Mouse (Mus musculus) midbrain, embryonic 11.5 days (tissue): ENCODE data around the gene Kif5a. TPM values are rescaled to one million over a fixed set of nuclear protein-coding genes. Genes with fewer than 3 reads are reported as not detected.
A peak's percentile ranks its signal among the peaks of the same experiment; 100 is the strongest.

ENCODE experiments used
- ATAC-seq: fragments of 200-750 bp; cut with Nextera tagmentation; 2 replicates; pipeline ENCODE4 v1.8.0; 2017; ENCODE audit warnings: moderate TSS enrichment, moderate library complexity; ENCODE audit not compliant: low FRiP score
- DNase-seq: peaks from one replicate; pipeline ENCODE4 v3.0.0; 2015; ENCODE audit warnings: low spot score; ENCODE audit errors: missing footprints
- H3K27ac ChIP-seq: fragments of 300-500 bp; sonication (generic); 2 replicates; pipeline ENCODE4 v1.5.1; 2014; ENCODE audit warnings: low read depth, low read length
- H3K27me3 ChIP-seq: fragments of 300-500 bp; sonication (generic); 2 replicates; pipeline ENCODE4 v1.6.1; 2014; ENCODE audit warnings: mild to moderate bottlenecking, low read length, moderate library complexity, mixed read lengths; ENCODE audit not compliant: control insufficient read depth, insufficient read depth
- H3K36me3 ChIP-seq: fragments of 300-500 bp; sonication (generic); 2 replicates; pipeline ENCODE4 v1.6.1; 2014; ENCODE audit warnings: mild to moderate bottlenecking, low read length, moderate library complexity, mixed read lengths; ENCODE audit not compliant: control insufficient read depth, insufficient read depth
- H3K4me1 ChIP-seq: fragments of 300-500 bp; sonication (generic); 2 replicates; pipeline ENCODE4 v1.6.1; 2014; ENCODE audit warnings: low read length; ENCODE audit not compliant: control insufficient read depth, insufficient read depth
- H3K4me2 ChIP-seq: fragments of 300-500 bp; sonication (generic); 2 replicates; pipeline ENCODE4 v1.6.1; 2014; ENCODE audit warnings: mild to moderate bottlenecking, moderate library complexity
- H3K4me3 ChIP-seq: fragments of 300-500 bp; sonication (generic); 2 replicates; pipeline ENCODE4 v1.5.1; 2014; ENCODE audit warnings: low read depth, low read length
- H3K9ac ChIP-seq: fragments of 300-500 bp; sonication (generic); 2 replicates; pipeline ENCODE4 v1.6.1; 2014; ENCODE audit warnings: low read length
- H3K9me3 ChIP-seq: fragments of 300-500 bp; sonication (generic); 2 replicates; pipeline ENCODE4 v1.6.1; 2016; ENCODE audit warnings: low read length; ENCODE audit not compliant: control insufficient read depth
- WGBS: fragments of 180-500 bp; shearing (Covaris S2); extraction: QIAGEN DNeasy Blood & Tissue Kit; methylation state at CpG from one replicate; pipeline ENCODE4 v1.1.7; 2014; 5-methylcytosine and 5-hydroxymethylcytosine counted together
- polyA plus RNA-seq: library from polyadenylated mRNA; unstranded; fragments of >200 nt; fragmentation: Nextera tagmentation; extraction: Ambion mirVana; gene quantifications from 2 replicates; pipeline ENCODE4 v1.2.1, GENCODE M21; 2014

Gene Kif5a
- polyA plus RNA-seq, 1 experiment from 2014 or later, result 26.3 TPM

DNA sequence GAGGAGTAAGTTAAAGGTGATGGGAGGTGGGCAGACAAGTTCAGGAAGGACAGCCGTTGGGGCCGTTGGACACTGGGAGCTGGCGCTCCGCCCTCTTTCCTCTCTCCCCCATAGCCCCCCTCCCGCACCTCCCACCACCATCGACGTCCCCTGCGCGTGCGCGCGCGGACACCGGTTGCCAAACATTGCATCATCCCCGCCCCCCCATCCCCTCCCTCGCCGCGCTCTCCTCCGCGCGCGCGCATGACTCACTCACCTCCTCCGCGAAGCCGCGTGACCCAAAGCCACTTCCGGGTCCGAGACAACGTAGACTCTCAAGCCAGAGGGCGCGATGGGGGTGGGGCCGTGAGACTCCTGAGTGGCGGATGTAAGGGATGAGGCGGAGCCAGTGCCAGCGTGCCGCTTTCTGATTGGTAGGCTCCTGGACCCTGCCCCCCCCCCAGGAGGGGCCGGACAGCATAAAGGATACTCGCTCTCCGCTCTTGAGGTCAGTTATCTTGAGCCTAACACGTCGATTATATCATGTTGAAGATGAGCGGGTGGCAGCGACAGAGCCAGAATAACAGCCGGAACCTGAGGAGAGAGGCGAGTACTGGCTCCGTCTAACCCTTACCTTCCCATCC is 27.3 kb upstream of the Kif5a start:
- Histone ChIP-seq H3K4me3 (peak overlapping the region; percentile 64), H3K9me3 (no peaks in the 10 kb centered on the region), H3K9ac (peak overlapping the region; percentile 85), H3K4me2 (peak overlapping the region; percentile 93), H3K4me1 (peaks cover 43% of the 10 kb centered on the region), H3K27me3 (no peaks in the 10 kb centered on the region), H3K27ac (peak overlapping the region; percentile 97), H3K36me3 (peaks cover 13% of the 10 kb centered on the region)
- WGBS, result under 1% methylated on average over 37 of the region's 47 CpGs
- ATAC-seq (peak; percentile 93), DNase-seq (peak; percentile 99)

DNA sequence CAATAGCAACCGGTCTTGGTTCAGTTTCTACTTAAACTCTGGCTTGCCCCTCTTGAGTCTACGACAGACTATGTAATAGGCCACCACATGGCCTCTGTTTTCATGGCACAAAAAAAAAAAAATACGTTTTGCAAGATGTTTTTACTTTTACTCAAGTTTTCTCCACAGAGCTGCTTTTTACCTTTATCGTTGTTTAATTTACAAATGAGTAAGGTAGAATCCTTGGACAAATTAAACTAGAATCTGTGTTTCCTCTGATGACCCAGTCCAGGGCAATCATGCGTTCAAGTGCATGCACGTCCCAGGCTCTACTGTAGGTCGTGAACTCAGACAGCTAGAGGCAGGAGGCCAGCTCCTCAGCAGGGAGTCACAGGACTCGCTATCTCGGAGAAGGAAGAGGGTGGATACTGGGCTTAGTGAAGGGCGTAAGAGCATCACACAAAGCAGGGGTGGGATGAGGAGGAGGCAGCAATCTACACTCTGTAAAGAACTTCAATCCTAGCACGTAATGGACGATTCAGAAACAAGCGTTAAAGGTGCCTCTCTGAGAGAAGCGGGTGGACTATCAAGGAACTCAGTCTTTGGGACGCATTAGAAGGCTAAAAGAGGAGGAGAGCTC is 26.5 kb upstream of the Kif5a start:
- Histone ChIP-seq H3K36me3 (peaks cover 9% of the 10 kb centered on the region; the same call in 1 of the 2 replicates), H3K4me3 (peak overlapping the region; percentile 64), H3K9me3 (no peaks in the 10 kb centered on the region), H3K9ac (peak overlapping the region; percentile 85), H3K4me1 (peaks cover 45% of the 10 kb centered on the region), H3K27me3 (no peaks in the 10 kb centered on the region), H3K27ac (peak overlapping the region; percentile 97), H3K4me2 (peak overlapping the region; percentile 93)
- WGBS, result 2% methylated on average over 15 of the region's 15 CpGs
- 0 out of 2 replicates have a peak, but pooled peaks have one; percentile 1 for ATAC-seq
- DNase-seq, result no peak

DNA sequence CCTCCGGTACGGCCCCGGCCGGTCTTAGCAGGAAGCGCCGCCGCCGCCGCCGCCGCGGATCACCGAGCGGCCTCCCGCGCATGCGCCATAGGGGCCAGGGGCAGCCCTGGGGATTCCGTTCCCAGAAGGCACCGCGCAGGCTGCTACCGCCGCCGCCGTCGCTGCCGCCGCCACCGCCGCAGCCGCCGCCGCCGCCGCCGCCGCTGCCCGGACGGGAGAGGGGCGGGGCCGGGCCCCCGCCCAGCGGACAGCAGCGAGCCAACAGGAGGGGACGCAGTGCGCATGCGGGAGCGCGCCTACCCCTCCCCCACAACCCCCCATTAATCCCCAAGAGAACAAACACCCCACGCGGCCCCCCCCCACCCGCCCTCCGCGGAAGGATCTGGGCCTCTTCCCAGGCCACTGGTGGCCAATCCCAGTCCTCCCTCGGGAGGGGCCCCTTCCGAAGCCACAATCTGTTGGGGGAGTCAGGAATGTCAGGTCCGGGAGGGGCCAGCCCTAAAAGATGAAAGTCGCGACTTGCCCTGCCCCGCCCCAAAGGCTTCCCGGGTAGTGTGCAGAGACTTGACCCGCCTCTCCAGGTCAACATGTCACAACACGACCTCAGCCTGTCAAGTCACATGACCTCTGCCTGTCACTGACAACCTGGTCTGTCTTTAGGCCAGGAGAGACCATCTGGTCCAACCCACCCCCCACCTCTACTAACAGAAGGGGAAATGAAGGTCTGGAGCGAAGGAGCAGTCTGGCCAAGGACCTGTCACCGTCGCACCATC is 25.8 kb upstream of the Kif5a start, which contains the start of gene Mbd6:
Gene Mbd6 (minus strand): TSS at position 219 of the 773 bp plus-strand sequence.
- peak; percentile 31 for ATAC-seq
- no peaks in the 10 kb centered on the region for H3K9me3 ChIP-seq
- H3K27me3 ChIP-seq, result no peaks in the 10 kb centered on the region
- peak within 1 kb of the TSS; percentile 64 for H3K4me3 ChIP-seq
- 0% methylated on average over 49 of the region's 65 CpGs for WGBS
- DNase-seq, result peak; percentile 99
- H3K36me3 ChIP-seq, result peaks cover 11% of the 10 kb centered on the region; the same call in 1 of the 2 replicates
- H3K4me1 ChIP-seq, result peaks cover 45% of the 10 kb centered on the region
- H3K27ac ChIP-seq, result peak within 1 kb of the TSS; percentile 97
- peak within 1 kb of the TSS; percentile 93 for H3K4me2 ChIP-seq
- H3K9ac ChIP-seq, result peak within 1 kb of the TSS; percentile 85

DNA sequence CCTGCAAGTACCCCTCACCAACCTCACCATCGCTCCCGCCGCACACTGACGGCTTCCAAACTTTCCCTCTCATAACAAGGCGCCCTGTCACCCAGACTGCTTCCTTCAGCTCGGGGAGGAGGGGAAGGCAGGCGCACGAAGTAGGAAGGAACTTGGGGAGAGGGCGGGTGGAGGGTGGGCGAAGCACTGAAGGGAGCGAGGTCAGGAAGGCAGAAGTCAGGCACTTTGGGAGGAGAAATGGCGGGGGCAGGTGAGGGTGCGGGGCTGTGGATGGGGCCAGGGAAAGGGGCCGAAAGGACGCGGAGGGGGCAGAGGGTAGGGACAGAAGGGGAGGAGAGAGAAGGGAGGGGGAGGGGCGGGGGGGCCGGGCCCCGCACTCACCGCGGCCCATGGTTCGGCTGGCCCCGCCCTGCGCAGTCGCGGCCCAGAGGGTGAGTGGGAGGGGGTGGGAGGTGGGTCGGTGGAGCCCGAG is 25.2 kb upstream of the Kif5a start:
- H3K27ac ChIP-seq, result peak overlapping the region; percentile 97
- 1% methylated on average over 17 of the region's 28 CpGs for WGBS
- no peak for DNase-seq
- peak overlapping the region; percentile 64 for H3K4me3 ChIP-seq
- peak overlapping the region; percentile 85 for H3K9ac ChIP-seq
- ATAC-seq, result peak; percentile 18; the same call in 1 of the 2 replicates
- no peaks in the 10 kb centered on the region for H3K9me3 ChIP-seq
- H3K4me2 ChIP-seq, result peak overlapping the region; percentile 93
- peaks cover 15% of the 10 kb centered on the region for H3K36me3 ChIP-seq
- no peaks in the 10 kb centered on the region for H3K27me3 ChIP-seq
- peaks cover 45% of the 10 kb centered on the region for H3K4me1 ChIP-seq

- peaks cover 45% of the 10 kb centered on the region for H3K4me1 ChIP-seq
These were observed 24.8 kb upstream of the Kif5a start for GRCm38 (mm10) chr10:127287936-127288293.

GRCm38 (mm10) chr10:127287271-127287935 is 24.3 kb upstream of the Kif5a start:
- ATAC-seq (no peak), DNase-seq (no peak)
- 76% methylated on average over 15 of the region's 15 CpGs for WGBS
- peaks cover 43% of the 10 kb centered on the region for H3K4me1 ChIP-seq
- peak overlapping the region; percentile 93 for H3K4me2 ChIP-seq
- peak overlapping the region; percentile 85 for H3K9ac ChIP-seq
- H3K9me3 ChIP-seq, result no peaks in the 10 kb centered on the region
- no peaks in the 10 kb centered on the region for H3K27me3 ChIP-seq
- peak overlapping the region; percentile 64 for H3K4me3 ChIP-seq
- peaks cover 23% of the 10 kb centered on the region for H3K36me3 ChIP-seq
- peak overlapping the region; percentile 97; the same call in 1 of the 2 replicates for H3K27ac ChIP-seq

More at GRCm38 (mm10) chr10:127287936-127288293, 24.8 kb upstream of the Kif5a start:
- DNase-seq, result no peak
- 2% methylated on average over 3 of the region's 3 CpGs for WGBS
- Histone ChIP-seq H3K36me3 (peaks cover 18% of the 10 kb centered on the region), H3K4me2 (peak overlapping the region; percentile 93), H3K9ac (peak overlapping the region; percentile 85), H3K4me3 (peak overlapping the region; percentile 64), H3K9me3 (no peaks in the 10 kb centered on the region), H3K27me3 (no peaks in the 10 kb centered on the region), H3K27ac (peak overlapping the region; percentile 97)
- ATAC-seq, result no peak

- no peaks in the 10 kb centered on the region for H3K9me3 ChIP-seq
- ATAC-seq, result no peak
- H3K4me3 ChIP-seq, result peak overlapping the region; percentile 64; the same call in 1 of the 2 replicates
- H3K4me2 ChIP-seq, result peak overlapping the region; percentile 93
- H3K9ac ChIP-seq, result peak overlapping the region; percentile 85; the same call in 1 of the 2 replicates
- DNase-seq, result no peak
- H3K36me3 ChIP-seq, result peaks cover 27% of the 10 kb centered on the region
- no peak overlapping the region; the same call in 1 of the 2 replicates for H3K27ac ChIP-seq
- peaks cover 36% of the 10 kb centered on the region for H3K4me1 ChIP-seq
- WGBS, result 52% methylated on average over 7 of the region's 7 CpGs
- no peaks in the 10 kb centered on the region for H3K27me3 ChIP-seq
These were observed 23.6 kb upstream of the Kif5a start for GRCm38 (mm10) chr10:127286730-127287129.

DNA sequence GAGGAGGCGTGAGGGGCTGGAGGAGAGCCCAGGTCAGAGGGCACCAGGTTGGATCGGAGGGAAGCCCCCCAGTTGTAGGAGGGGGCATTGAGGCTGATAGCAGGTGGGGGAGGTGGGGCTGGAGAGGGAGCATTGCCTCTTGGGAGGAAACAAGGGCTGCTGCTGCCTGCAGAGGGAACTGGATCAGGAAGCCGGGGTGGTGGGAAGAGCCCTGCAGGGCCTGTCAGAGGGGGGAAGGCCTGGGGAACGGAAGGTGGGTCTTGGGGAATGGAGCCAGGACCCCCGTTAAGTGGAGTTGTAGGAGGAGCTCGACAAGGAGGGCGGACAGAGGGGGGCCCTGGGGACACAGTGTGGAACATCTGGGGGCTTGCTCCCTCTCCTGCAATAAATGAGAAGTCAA is 23.0 kb upstream of the Kif5a start:
- H3K4me3 ChIP-seq, result no peak overlapping the region
- peaks cover 32% of the 10 kb centered on the region for H3K36me3 ChIP-seq

More for the DNA sequence above, 23.0 kb upstream of the Kif5a start:
- DNase-seq (no peak), ATAC-seq (no peak)
- Histone ChIP-seq H3K4me1 (peaks cover 32% of the 10 kb centered on the region), H3K9me3 (no peaks in the 10 kb centered on the region), H3K9ac (peak overlapping the region; percentile 27; the same call in 1 of the 2 replicates), H3K27ac (no peak overlapping the region), H3K27me3 (no peaks in the 10 kb centered on the region), H3K4me2 (peak overlapping the region; percentile 93; the same call in 1 of the 2 replicates)
- WGBS, result 85% methylated on average over 7 of the region's 7 CpGs
